Mouse (Mus musculus): ENCODE data around the gene Usp2. TPM values are rescaled to one million over a fixed set of nuclear protein-coding genes. Genes with fewer than 3 reads are reported as not detected.

The Usp2 gene
- total RNA-seq, 2 experiments from 2014 or later = 71.9 to 87.1 TPM

DNA sequence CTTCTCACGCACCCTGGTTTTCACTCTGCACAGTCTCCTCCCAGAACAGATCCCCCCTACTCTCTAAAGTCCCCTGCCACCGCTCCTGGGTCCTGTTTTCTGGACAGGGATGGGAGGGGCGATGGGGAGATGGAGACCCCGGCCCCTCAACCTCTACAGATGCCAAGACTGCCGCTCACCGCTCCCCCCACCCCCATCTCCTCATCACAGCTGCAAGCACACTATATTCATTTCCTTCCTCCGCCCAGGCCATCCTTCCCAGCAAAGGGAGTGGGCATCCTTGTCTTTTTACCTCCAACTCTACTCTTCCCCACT, 64.4 kb downstream of the Usp2 start:
- intact Hi-C loops (cut with DNase I) = no loop called here

DNA sequence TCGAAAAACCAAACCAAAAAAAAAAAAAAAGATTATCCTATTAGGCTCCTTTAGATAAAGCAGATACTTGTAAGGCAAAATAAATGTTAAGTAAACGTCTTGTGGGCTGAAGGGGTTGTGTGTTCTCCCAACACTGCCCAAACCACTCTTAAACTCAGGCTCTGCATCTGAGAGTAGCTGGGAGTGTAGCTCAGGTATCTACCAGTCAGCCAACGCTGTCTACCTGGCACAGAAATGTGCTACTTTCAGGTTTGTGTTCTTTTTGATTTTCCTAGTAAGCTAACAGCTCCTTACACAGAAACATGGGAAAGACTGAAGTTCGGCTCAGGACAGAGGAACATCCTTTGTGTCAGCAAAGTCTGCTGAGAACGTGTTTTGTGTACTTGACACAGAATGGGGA, 65.4 kb downstream of the Usp2 start:
- no peak for DNase-seq (ENCODE audit: low spot score in 2 of 2)
- intact Hi-C loops (cut with DNase I) = no loop called here

More for the DNA sequence above, 64.4 kb downstream of the Usp2 start:
- no peak for DNase-seq (ENCODE audit: low spot score in 2 of 2)

DNA sequence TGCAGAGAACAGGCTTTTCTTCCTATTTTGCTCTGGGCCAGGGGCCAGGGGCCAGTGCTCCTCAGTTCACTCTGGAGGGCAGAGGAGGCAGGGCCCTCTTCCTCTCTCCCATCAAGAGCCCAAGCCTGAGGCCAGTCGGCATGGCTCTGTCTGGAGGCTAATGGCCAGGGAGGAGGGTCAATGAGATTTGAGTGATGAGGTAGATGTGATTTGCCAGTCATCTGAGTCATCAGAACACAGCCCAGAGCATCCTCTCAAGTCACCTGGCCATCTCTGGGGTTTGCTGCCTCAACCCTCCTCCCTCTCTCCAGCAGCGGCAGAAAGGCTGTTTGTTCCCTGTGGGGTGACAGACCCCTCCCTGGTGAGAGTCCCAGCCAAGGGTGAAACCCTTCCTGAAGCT, 66.5 kb downstream of the Usp2 start:
- intact Hi-C loops (cut with DNase I) = no loop called here
- no peak for DNase-seq (ENCODE audit: low spot score in 2 of 2)

DNA sequence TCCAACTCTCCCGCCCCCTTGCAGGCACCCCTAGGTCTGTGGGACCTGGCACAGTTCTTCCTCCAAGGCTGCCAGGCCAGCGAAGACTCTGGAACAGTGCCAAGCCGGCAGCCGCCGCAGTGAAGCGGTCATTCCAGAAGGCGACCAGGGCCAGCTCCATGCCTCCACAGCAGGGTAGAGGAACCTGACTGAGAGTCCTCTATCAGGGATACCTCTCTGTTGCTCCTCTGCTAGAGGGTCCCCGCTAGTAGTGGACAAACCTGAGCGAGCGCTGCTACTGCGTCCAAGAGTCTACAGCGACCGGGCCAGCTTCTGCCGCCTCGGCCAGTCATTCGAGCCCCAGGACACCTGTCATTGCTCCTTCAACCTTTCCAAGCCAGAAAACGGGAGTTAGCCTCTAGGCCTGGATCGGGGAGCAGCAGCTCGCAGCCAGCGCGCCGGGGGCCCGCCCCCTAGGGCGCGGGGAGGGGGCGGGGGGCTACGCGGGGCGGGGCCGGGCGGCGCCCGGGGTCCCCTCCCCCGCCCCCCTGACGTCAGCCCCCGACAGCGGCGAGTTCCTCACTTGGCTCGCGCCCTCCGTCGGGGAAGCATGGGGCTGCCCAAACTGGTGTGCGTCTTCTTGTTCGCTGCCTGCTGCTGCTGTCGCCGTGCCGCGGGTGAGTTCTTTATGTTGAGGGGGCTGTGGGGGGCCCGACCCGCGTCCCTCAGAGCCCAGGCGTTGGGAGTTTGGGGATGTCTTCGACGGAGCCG, 67.5 kb downstream of the Usp2 start, which contains the start of gene Mcam:
Mcam (plus strand) TSS at position 369 of the 750 bp plus-strand sequence.
- DNase-seq (ENCODE audit: low spot score in 2 of 2) = peak in 1 of 2 experiments; percentile 44
- intact Hi-C loops (cut with DNase I) = no loop called here

DNA sequence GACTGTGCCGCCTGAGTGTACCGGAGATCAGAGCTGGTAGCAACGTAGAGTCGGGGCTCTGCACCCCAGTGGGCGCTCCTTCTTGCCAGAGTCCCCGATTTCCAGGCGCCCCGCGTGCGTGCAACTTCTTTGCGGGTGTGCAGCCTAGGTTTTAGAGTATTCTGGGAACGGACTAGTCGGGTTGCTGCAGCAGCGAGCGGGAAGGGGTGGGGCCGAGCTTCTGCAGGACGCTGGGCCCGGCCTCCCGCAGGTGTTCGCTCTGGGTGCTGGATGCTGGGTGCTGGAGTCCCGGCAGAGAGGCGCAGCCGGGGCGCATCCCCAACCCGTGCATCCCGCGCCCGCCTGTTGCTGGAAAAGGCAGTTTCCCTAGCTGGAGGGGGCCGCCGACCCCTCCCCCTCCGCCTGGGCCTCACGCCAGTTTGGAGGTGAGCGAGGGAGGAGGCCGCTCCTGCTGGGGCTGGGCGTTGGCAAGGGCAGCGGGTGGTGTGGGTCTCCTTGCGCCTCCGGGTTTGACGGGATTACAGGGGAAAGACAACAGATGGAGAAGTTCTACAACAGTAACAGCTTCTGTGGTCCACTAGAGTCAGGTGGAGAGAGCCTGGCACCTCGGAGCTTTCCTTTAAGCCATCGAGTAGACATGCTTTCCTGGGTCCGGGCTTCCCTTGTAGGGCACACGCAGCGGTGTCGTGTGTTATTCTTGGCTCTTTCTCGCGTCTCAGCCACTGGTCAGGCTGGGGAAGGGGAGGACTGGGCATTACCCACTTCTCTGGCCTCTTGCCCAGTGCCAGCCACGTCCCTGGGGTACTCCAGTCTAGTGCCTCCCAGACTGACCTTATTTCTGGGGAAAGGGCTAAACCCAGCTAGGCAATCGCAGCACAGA, 68.3 kb downstream of the Usp2 start:
- intact Hi-C loops (cut with DNase I) = no loop called here
- DNase-seq (ENCODE audit: low spot score in 2 of 2) = no peak

DNA sequence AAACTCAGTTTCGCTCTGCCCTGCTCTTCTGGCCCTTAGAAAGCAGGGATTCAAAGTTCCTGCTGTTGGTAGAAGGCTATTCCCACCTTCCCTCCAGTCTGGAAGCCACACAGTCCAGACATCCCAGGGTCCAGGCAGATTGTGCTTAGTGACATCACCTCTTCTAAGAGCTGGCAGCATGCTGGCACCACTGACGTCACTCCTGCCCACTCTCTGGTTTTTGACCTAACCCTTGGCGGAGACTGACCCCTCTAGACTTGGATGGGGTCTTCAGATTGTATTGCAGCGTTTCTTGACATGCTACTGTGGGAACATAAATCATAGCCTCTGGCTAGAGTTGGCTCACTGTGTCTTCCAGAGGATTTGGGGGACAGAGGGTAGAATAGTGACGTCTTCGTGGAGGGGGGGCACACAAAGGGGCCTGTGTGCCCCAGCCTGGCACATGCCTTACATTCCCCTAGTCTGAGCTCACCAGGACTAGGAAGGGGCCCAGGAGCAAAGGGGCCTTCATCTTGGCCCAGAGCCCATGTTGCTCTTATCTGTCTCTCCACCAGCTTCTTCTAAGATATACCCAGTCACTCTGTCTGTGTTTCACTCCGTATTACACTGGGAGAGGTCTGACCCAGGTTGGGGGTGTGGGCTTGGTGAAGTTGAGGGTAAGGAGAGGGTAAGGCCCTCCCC, 69.0 kb downstream of the Usp2 start:
- intact Hi-C loops (cut with DNase I) = no loop called here

DNA sequence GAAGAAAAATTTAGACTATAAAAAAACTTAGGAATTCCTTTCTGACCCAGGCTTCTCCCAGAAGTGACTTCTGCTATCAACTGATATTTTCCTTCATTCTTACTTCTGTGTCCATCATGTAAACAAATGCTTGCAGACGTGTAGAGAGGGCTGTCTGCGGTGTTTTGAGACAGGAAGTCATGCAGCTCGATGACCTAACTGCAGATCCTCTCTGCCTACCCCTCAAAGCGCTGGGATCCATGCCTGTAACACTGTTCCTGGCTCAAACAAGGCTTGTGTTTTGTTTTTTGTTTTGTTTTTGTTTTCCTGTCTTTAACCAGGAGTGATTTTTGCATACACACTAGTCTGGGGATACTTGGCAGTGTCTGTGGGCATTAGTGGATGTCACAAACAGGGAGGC, 71.0 kb downstream of the Usp2 start:
- intact Hi-C loops (cut with DNase I) = no loop called here
- no peak for DNase-seq (ENCODE audit: low spot score in 2 of 2)

More for the DNA sequence above, 69.0 kb downstream of the Usp2 start:
- DNase-seq (ENCODE audit: low spot score in 2 of 2) = no peak

DNA sequence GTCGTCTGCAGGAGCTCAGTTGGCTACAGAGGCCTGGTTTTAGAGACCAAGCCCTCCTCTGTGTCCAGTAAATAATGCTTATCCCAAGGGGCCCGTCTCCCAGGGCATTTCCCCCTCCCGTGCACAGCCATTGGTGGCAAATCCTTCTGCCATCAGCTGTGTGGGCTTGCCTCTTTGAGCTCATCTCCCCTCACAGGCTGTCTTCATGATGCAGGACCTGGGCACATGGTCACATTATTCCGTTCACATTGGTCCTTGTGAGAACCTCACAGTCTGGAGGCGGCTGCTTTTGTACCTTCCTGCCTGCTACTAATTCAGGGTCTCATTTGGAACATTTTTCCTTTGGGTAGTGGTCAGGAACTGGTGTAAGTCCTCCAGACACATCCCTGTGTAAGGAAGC, 75.1 kb downstream of the Usp2 start:
- intact Hi-C loops (cut with DNase I) = no loop called here
- no peak for DNase-seq (ENCODE audit: low spot score in 2 of 2)

DNA sequence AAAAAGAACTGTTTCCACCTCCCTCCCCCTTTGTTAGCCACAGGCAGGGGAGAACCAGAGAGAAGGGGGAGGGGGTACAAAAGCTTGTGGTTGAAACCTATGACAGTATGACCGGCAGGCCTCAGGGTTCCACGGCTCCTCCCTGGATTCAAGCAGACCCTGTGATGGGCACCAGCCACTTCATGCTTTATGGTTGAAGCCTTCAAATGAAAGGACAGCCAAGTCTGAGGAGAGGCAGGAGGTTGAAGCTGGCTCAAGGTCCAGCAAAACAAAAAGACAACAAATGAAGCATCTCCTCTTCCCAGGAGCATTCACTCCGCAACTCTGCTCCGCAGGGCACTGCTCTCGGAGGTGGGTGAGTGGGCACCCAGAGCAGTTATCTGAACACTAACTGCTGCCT, 76.6 kb downstream of the Usp2 start:
- DNase-seq (ENCODE audit: low spot score in 2 of 2) = no peak
- intact Hi-C loops (cut with DNase I) = no loop called here

DNA sequence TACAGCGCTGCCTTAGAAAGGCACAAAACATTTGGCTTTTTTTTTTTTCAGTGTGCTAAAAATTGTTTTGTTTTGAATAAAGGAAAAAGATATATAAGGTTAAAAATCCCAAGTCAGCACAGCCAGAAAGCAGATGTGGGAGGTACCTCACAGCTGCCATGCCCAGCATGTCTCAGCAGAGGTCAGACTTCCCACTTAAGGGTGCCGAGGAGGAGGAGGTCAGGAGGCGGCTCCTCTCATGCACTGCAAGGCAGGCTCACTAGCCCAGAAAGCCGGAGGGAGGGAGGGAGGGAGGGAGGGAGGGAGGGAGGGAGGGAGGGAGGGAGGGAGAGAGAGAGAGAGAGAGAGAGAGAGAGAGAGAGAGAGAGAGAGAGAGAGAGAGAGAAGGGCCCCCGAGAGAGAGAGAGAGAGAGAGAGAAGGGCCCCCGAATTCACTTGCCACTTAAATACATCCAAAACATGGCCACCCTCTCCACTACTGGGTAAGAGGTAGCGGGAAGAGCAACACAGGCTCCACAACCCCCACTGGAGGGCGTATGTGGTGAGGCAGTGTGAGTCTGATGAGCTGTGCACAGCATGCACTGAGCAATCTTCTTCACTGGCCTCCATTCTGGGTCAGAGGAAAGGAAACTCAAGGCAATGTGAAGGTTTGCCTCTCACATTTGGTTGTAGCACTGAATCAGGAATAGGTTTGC, 77.3 kb downstream of the Usp2 start:
- intact Hi-C loops (cut with DNase I) = no loop called here
- no peak for DNase-seq (ENCODE audit: low spot score in 2 of 2)

DNA sequence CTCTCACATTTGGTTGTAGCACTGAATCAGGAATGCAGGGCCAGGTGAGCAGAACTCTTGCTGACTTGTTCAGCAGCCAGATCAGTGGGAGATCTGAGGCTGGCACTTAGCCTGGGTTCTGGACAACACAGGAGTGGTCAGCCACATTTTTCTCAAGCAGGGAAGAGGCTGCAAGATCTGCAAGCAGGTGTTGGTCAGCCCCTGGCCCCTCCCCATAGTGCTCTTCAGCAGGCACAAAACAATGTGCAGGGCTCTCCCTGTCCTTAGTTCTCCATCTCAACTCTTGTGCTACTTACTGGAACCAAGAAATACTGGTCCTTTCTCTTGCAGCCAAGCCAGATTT, 77.9 kb downstream of the Usp2 start:
- intact Hi-C loops (cut with DNase I) = no loop called here
- DNase-seq (ENCODE audit: low spot score in 2 of 2) = no peak

Other genes starting within 250 kb of the Usp2 start
- gene Thy1, start 23.6 kb upstream of the Usp2 start, total RNA-seq (2021) = 100 to 1,000 TPM; 854 to 877 TPM
- under 1 TPM; 0.46 to 0.82 TPM for gene Mfrp, start 34.7 kb downstream of the Usp2 start, total RNA-seq (2021)
- gene C1qtnf5, start 40.2 kb downstream of the Usp2 start, total RNA-seq (2021) = 10 to 100 TPM; 17.1 to 19.6 TPM
- gene Gm49380, start 46.5 kb downstream of the Usp2 start, total RNA-seq (2021) = under 1 TPM; 0.25 to 0.37 TPM
- gene Rnf26, start 46.5 kb downstream of the Usp2 start, total RNA-seq (2021) = 10 to 100 TPM; 28.1 to 31.9 TPM
- gene Mcam, start 67.4 kb downstream of the Usp2 start, total RNA-seq (2021) = 10 to 100 TPM; 20.3 to 22.0 TPM
- gene Cbl, start 167.0 kb downstream of the Usp2 start, total RNA-seq (2021) = 10 to 100 TPM; 44.9 to 48.9 TPM
- gene Ccdc153, start 173.7 kb downstream of the Usp2 start, total RNA-seq (2021) = 1 to 10 TPM; 1.2 to 1.4 TPM
- gene Pdzd3, start 184.4 kb downstream of the Usp2 start, total RNA-seq (2021) = under 1 TPM; 0.53 to 0.82 TPM
- 10 to 100 TPM; 11.4 to 11.6 TPM for gene Nlrx1, start 201.6 kb downstream of the Usp2 start, total RNA-seq (2021)
- 10 to 100 TPM; 62.2 to 67.9 TPM for gene Abcg4, start 221.6 kb downstream of the Usp2 start, total RNA-seq (2021)
- gene Hinfp, start 238.7 kb downstream of the Usp2 start, total RNA-seq (2021) = 10 to 100 TPM; 22.6 to 27.7 TPM

Measured in left cerebral cortex, postnatal 14 days (tissue).